Mouse (Mus musculus): ENCODE measurements around the gene Lefty2. TPM values are rescaled to one million over a fixed set of nuclear protein-coding genes. Genes with fewer than 3 reads are reported as not detected.
A peak's percentile ranks its signal among the peaks of the same experiment; 100 is the strongest.

Gene Lefty2
- not detected in 2 replicates for polyA plus RNA-seq (2016; fragmentation: Nextera tagmentation; extraction: Ambion mirVana)

DNA sequence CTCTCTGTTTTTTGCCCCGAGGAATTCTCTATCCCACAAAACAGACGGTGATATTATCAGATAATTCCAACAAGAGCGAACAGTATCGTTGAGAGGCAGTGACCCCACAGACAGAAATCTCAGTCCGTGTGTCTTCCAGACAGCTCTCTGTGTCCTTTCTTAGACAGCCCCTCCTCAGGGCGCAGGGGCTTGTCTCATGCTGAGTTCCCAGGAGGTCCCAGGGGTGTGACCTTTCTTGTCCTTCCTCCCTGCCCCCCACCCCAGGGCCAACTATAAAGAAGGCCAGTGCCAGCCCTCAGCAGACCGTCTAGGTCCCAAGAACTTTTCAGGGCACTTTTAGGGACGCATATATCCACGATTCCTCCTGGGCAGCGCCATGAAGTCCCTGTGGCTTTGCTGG, at the start of gene Lefty2:
Lefty2 (plus strand) TSS at position 301 of the 400 bp plus-strand sequence.
- 62% methylated on average over 10 of the region's 10 CpGs for WGBS
- Histone ChIP-seq H3K27ac (no peak within 1 kb of the TSS), H3K4me3 (no peak within 1 kb of the TSS), H3K9me3 (no peaks in the 10 kb centered on the region), H3K27me3 (ENCODE audit: poor library complexity, severe bottlenecking) (peaks cover 68% of the 10 kb centered on the region), H3K4me1 (peaks cover 27% of the 10 kb centered on the region), H3K36me3 (replicated peaks) (no peaks in the 10 kb centered on the region)
- no peak for DNase-seq (ENCODE audit: extremely low spot score, low spot score)

DNA sequence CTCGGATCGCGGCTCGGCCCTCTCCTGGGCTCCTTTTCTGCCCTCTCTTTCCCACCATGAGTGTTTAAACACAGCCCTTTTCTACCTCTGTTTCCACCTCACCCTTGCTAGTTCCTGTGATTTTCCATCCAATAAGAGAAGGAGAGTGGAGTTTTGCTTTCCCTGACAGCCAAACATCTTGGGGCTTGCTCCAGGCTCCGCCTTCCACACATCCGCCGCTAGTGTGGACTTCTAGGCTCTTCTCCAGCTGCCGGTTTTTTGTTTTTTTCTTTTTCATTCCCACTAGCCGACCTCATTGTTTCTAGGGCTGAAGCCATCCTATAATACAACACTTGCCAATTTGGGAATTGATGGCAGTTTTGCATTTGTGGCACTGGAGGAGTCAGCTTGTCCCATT, 44.8 kb upstream of the Lefty2 start:
- H3K27me3 ChIP-seq (ENCODE audit: poor library complexity, severe bottlenecking) = no peaks in the 10 kb centered on the region
- peak; percentile 55 for DNase-seq (ENCODE audit: extremely low spot score, low spot score)
- H3K4me3 ChIP-seq = peak overlapping the region; percentile 45
- H3K36me3 ChIP-seq (replicated peaks) = peaks cover 4% of the 10 kb centered on the region; the same call in 1 of the 2 replicates
- WGBS = 2% methylated on average over 9 of the region's 9 CpGs
- H3K27ac ChIP-seq = peak overlapping the region; percentile 97
- H3K9me3 ChIP-seq = no peaks in the 10 kb centered on the region
- peaks cover 50% of the 10 kb centered on the region for H3K4me1 ChIP-seq

DNA sequence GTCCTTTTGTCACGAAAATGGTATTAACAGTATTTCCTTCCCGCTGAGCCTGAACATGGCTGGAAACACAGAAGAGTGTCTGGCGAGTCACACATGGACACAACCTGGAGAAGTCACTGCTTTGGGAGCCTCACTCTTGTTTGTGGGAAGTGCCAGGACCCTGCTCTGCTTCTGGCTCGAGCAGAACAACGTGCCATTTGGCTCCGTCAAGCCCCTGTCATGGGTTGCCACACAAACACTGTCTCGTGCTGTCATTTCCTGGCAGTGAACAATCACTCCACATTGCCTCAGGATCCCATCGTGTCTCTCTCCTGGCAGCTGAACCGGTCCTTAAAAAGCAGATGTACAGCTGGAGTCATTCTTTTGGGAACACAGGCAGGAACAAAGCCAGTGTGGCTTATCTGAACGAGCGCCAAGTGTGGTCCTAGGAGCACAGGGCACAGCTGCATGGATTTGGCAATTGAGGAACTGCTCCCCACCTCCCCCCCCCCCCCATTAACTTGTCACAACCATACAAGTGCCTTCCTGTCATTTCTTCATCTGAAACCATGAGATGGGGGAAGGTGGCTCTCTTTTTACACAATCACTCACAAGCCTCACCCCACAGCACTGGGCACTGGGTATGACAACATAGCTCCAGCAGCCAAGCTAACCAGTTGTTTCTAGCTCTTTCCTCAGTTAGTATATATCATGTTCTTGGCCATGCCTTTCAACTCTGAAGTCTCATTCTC, 44.2 kb upstream of the Lefty2 start:
- Histone ChIP-seq H3K27ac (peak overlapping the region; percentile 97), H3K9me3 (no peaks in the 10 kb centered on the region), H3K36me3 (replicated peaks) (peaks cover 6% of the 10 kb centered on the region; the same call in 1 of the 2 replicates), H3K4me3 (peak overlapping the region; percentile 45), H3K27me3 (ENCODE audit: poor library complexity, severe bottlenecking) (no peaks in the 10 kb centered on the region), H3K4me1 (peaks cover 50% of the 10 kb centered on the region)
- peak; percentile 38 for DNase-seq (ENCODE audit: extremely low spot score, low spot score)
- 39% methylated on average over 11 of the region's 11 CpGs for WGBS

DNA sequence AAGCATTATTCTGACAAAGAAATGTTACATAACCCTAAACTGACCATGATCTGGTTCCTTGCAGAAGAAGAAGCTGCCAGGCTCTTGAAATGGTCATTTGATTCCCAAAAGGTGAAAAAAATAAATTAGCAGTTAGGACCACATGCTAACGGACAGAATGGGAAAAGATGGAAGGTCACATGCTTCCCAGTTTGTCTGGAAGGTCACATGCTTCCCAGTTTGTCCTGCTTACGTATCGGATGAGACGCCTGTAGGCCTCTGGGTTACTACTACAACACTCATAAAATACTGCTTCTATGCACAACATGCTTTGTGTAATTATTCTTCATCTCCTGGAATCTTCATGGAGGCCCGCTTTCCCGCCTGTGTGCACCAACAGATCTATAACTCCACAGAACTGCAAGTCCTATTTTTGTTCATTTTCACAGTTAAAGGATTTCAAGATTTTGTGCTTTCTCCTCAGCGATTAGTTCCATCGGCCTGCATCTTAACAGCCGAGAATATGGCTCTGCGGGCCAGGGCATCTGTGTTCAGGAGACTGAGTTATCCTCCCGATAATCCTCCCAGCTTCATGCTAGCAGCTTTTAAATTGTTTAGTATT, 43.1 kb upstream of the Lefty2 start:
- no peaks in the 10 kb centered on the region for H3K9me3 ChIP-seq
- peaks cover 8% of the 10 kb centered on the region for H3K36me3 ChIP-seq (replicated peaks)
- peak; percentile 30 for DNase-seq (ENCODE audit: extremely low spot score, low spot score)
- H3K4me1 ChIP-seq = peaks cover 50% of the 10 kb centered on the region
- 46% methylated on average over 11 of the region's 11 CpGs for WGBS
- peak overlapping the region; percentile 86 for H3K4me3 ChIP-seq
- no peaks in the 10 kb centered on the region for H3K27me3 ChIP-seq (ENCODE audit: poor library complexity, severe bottlenecking)
- H3K27ac ChIP-seq = peak overlapping the region; percentile 97

DNA sequence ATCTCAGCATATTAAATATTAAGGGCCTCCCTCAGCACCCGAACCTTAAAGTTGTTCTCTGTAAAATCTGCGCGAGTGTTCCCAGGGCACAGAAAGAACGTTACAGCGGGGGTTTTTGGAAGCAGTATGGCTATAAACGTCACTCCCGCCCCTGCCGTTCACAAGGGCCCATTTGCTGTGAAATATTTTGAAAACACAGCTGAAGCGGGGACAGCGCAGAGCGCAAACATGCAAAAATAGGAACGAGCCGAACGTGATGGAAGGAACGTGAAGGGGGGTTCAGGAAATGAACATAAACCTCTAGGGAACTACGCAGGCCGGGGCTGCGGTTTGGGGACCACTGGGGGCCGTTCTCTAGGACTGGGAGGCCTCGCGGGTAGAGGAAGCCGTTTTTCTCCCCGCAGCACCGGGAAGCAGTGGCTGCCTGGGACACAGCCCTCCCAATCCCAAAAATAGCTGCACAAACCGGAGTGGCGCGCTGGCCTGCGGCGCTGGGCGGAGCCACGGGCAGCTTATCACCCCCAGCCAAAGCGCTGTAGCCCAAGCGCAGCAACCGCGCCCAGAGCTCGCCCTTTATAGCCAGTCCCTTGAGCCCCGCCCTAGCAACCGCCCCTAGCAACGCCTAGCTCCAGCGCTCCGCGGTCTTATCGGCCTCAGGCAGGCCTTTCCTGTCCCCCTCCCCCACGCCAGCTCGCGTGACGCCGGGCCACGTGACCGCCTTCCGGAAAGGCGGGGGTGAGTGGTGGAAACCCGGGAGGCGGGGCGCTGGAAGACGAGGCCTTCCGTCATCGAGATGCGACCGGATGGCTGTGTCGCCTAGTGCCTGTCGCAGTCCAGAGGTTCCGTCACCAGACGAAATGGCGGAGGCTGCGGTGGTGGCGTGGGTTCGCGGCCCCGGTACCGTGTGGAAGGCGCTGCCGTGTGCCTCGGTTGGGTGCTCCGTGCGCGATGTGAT, 42.3 kb upstream of the Lefty2 start, which contains the start of gene Sde2:
Sde2 (plus strand) TSS at position 812 of the 955 bp plus-strand sequence.
- peak within 1 kb of the TSS; percentile 97 for H3K27ac ChIP-seq
- DNase-seq (ENCODE audit: extremely low spot score, low spot score) = peak; percentile 100
- peaks cover 16% of the 10 kb centered on the region for H3K36me3 ChIP-seq (replicated peaks)
- H3K4me3 ChIP-seq = peak within 1 kb of the TSS; percentile 86
- no peaks in the 10 kb centered on the region for H3K27me3 ChIP-seq (ENCODE audit: poor library complexity, severe bottlenecking)
- H3K4me1 ChIP-seq = peaks cover 50% of the 10 kb centered on the region
- WGBS = under 1% methylated on average over 77 of the region's 77 CpGs
- no peaks in the 10 kb centered on the region for H3K9me3 ChIP-seq

DNA sequence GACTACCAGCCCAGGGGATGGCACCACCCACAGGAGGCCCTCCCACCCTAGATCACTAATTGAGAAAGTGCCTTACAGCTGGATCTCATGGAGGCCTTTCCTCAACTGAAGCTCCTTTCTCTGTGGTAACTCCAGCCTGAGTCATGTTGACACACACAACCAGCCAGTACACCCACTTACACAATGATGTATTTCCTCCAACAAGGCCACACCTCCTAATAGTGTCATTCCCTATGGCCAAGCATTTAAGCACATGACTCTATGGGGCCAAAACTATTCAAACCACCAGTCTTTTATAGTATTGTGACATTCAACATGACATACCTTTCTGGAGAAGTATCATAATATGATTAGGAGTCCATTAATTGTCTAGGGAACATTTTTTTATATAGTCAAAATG, 34.1 kb upstream of the Lefty2 start:
- Histone ChIP-seq H3K27me3 (ENCODE audit: poor library complexity, severe bottlenecking) (no peaks in the 10 kb centered on the region), H3K9me3 (no peaks in the 10 kb centered on the region), H3K36me3 (replicated peaks) (peaks cover 90% of the 10 kb centered on the region), H3K4me1 (no peaks in the 10 kb centered on the region), H3K27ac (no peak overlapping the region), H3K4me3 (no peak overlapping the region)
- no peak for DNase-seq (ENCODE audit: extremely low spot score, low spot score)

DNA sequence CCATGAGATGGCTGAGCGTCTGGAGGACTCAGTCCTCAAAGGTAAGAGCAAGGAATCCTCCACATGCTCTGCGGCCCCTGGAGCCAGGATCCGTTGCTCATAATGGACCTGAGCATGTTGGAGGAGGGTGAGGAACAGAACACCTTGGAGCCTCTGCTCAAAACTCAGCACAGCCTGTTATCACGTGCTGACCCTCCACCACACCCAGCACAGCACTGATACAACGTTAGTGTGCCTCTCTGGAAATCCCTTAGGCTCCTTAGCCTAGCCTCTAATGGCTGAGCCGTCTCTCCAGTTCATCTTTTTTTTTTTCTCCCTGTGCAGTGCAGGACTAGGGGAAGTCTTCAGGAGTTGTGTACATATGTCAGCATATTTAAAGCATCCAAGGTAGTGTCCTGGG, 32.9 kb upstream of the Lefty2 start:
- H3K27ac ChIP-seq = no peak overlapping the region
- no peaks in the 10 kb centered on the region for H3K27me3 ChIP-seq (ENCODE audit: poor library complexity, severe bottlenecking)
- H3K4me1 ChIP-seq = no peaks in the 10 kb centered on the region
- DNase-seq (ENCODE audit: extremely low spot score, low spot score) = no peak
- H3K9me3 ChIP-seq = no peaks in the 10 kb centered on the region
- 89% methylated on average over 6 of the region's 6 CpGs for WGBS
- peaks cover 98% of the 10 kb centered on the region for H3K36me3 ChIP-seq (replicated peaks)
- H3K4me3 ChIP-seq = no peak overlapping the region

DNA sequence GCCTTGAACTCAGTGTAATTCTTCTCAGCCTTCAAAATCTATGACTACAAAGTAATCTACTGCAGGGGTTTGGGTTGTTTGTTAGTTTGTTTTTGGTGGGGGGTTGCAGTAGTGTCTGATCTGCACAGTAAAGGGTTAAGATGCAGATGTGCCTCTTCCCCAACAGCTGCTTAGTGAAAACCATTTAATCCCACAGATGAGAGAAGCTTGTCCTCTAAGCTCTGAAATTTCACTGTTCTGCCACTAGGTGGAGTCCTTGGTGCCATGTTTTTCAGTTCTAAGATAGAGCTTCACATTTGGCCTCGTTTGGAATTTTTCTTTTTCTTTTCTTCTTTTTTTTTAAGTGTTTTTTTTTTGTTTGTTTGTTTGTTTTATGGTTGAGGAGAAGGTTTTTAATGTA, 29.3 kb upstream of the Lefty2 start:
- H3K4me1 ChIP-seq = no peaks in the 10 kb centered on the region
- H3K27ac ChIP-seq = no peak overlapping the region
- H3K4me3 ChIP-seq = no peak overlapping the region
- no peaks in the 10 kb centered on the region for H3K27me3 ChIP-seq (ENCODE audit: poor library complexity, severe bottlenecking)
- no peaks in the 10 kb centered on the region for H3K9me3 ChIP-seq
- H3K36me3 ChIP-seq (replicated peaks) = peaks cover 98% of the 10 kb centered on the region
- DNase-seq (ENCODE audit: extremely low spot score, low spot score) = no peak
- 47% methylated on average over 1 of the region's 1 CpGs for whole genome bisulfite sequencing

DNA sequence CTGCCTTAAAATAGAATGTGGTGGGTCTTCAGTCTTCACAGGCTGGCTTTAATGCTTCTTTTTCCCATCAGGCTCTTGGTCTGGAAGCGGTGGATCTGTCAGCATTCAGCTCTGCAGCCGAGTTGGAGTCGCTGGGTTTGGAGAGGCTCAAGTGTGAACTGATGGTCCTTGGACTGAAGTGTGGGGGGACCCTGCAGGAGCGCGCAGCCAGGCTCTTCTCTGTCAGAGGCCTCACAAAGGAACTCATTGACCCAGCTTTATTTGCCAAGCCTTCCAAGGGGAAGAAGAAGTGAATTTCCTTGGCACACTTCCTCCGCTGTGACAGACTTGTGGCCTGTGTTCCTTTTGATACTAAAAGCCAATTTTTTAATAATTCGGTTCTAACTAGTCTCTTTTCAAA, 26.9 kb upstream of the Lefty2 start:
- H3K4me1 ChIP-seq = no peaks in the 10 kb centered on the region
- peaks cover 76% of the 10 kb centered on the region for H3K36me3 ChIP-seq (replicated peaks)
- H3K9me3 ChIP-seq = no peaks in the 10 kb centered on the region
- H3K27me3 ChIP-seq (ENCODE audit: poor library complexity, severe bottlenecking) = no peaks in the 10 kb centered on the region
- 95% methylated on average over 7 of the region's 7 CpGs for WGBS
- H3K27ac ChIP-seq = no peak overlapping the region
- no peak overlapping the region for H3K4me3 ChIP-seq
- DNase-seq (ENCODE audit: extremely low spot score, low spot score) = no peak

DNA sequence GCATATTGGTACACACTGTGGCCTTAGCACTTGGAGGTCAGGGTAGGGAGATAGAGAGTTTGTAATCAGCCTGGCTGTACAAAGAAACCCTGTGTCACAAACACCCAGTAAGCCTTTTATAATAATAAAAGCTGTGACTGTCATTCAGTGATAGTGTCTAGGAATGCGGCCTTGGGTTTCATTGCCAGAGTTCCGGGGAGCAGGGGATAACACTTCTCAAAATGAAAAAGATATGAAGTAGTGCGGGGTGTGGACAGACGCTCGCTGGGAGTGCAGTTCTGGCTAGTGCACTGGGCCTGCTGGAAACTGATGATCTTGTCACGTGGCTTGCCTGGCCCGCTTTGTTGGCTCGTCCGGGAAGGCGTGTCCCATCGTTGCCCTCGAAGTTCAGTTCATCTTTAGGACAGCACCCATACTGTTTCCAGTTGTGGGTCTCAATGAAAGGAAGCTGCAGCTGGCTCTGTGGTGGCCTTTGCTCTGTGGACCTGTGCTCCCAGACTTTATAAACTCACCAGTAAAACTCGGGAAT, 22.7 kb upstream of the Lefty2 start:
- Histone ChIP-seq H3K9me3 (no peaks in the 10 kb centered on the region), H3K27ac (no peak overlapping the region), H3K36me3 (replicated peaks) (peaks cover 36% of the 10 kb centered on the region), H3K4me3 (no peak overlapping the region), H3K4me1 (no peaks in the 10 kb centered on the region), H3K27me3 (ENCODE audit: poor library complexity, severe bottlenecking) (no peaks in the 10 kb centered on the region)
- WGBS = 79% methylated on average over 13 of the region's 13 CpGs
- no peak for DNase-seq (ENCODE audit: extremely low spot score, low spot score)

DNA sequence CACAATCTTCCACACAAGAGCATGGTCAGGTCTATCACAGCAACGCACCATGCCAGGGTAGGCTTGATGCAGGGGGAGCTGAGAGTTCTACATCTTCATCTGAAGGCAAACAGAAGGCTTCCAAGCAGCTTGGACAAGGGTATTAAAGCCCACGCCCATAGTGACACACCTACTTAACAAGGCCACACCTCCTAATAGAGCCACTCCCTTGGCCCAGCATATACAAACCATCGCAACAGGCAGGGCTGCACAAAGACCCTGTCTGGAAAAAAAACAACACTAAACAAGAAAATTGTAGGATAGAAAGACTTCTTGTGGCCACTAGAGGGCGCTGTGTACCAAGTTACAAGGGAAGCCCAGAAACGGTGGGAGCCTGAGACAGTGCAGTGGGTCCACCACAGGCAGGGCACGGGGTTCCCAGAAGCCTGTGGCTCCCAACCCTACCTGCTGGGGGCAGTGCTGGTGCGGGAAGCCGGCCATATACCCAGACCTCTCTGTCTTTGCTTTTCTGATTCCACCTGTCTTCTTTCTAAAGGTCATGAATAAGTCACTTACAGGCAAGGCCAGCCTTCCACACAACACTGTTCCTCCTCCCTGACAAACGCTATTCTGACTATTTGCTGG, 18.9 kb upstream of the Lefty2 start:
- Histone ChIP-seq H3K4me1 (no peaks in the 10 kb centered on the region), H3K27me3 (ENCODE audit: poor library complexity, severe bottlenecking) (no peaks in the 10 kb centered on the region), H3K36me3 (replicated peaks) (no peaks in the 10 kb centered on the region), H3K9me3 (0 out of 2 replicates have a peak, but pooled peaks cover 5% of the 10 kb centered on the region), H3K27ac (no peak overlapping the region), H3K4me3 (no peak overlapping the region)
- peak; percentile 65 for DNase-seq (ENCODE audit: extremely low spot score, low spot score)
- 18% methylated on average over 9 of the region's 9 CpGs for WGBS

DNA sequence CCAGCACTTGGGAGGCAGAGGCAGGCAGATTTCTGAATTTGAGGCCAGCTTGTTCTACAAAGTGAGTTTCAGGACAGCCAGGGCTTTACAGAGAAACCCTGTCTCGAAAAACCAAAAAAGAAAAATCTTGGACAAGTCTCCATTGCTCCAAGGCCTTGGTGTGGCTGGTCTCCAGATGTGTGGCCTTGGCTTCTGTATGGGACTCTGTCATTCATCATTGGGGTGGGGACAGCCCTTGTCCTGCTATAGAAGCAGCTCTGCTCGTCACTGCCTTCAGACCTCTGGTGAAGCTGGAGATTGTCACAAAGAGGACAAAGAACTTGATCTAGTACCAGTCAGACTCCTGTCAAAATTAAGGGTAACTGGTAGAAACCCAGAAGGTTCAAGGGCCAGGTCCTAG, 18.3 kb upstream of the Lefty2 start:
- H3K4me3 ChIP-seq = no peak overlapping the region
- H3K27me3 ChIP-seq (ENCODE audit: poor library complexity, severe bottlenecking) = no peaks in the 10 kb centered on the region
- no peaks in the 10 kb centered on the region for H3K4me1 ChIP-seq
- 89% methylated on average over 2 of the region's 2 CpGs for WGBS
- 0 out of 2 replicates have a peak, but pooled peaks cover 5% of the 10 kb centered on the region for H3K9me3 ChIP-seq
- DNase-seq (ENCODE audit: extremely low spot score, low spot score) = no peak
- no peak overlapping the region for H3K27ac ChIP-seq
- no peaks in the 10 kb centered on the region for H3K36me3 ChIP-seq (replicated peaks)

Measured in forebrain, embryonic 10.5 days (tissue).